Mouse (Mus musculus) myocyte (in vitro differentiated cells): ENCODE data around the gene F8.

Source experiments
- CEBPB ChIP-seq: IDR thresholded peaks from 2 replicates; pipeline ENCODE4 v1.6.1; 2011; ENCODE audit warnings: mild to moderate bottlenecking, moderate library complexity; ENCODE audit not compliant: poor library complexity, insufficient read depth, severe bottlenecking
- E2F4 ChIP-seq: IDR thresholded peaks from one replicate; pipeline ENCODE4 v1.6.1; 2011; ENCODE audit warnings: mild to moderate bottlenecking, control low read depth, moderate library complexity; ENCODE audit not compliant: insufficient read depth
- MAX ChIP-seq: IDR thresholded peaks from one replicate; pipeline ENCODE4 v1.6.1; 2011; ENCODE audit warnings: low read depth, mild to moderate bottlenecking, control low read depth
- MYOD1 ChIP-seq, 3 experiments: IDR thresholded peaks; one replicate each; pipeline ENCODE4 v1.6.1; 2011; ENCODE audit warnings: control low read depth in 2 of 3, low read depth in 2 of 3, mild to moderate bottlenecking in 2 of 3, moderate library complexity in 1 of 3; ENCODE audit not compliant: insufficient read length in 2 of 3, control insufficient read depth in 1 of 3
- MYOG ChIP-seq, 3 experiments: IDR thresholded peaks; one replicate each; pipeline ENCODE4 v1.6.1; 2011; ENCODE audit warnings: control low read depth in 2 of 3, low read depth in 2 of 3, mild to moderate bottlenecking in 2 of 3; ENCODE audit not compliant: insufficient read length in 2 of 3, control insufficient read depth in 1 of 3, insufficient read depth in 1 of 3
- POLR2A ChIP-seq: IDR thresholded peaks from one replicate; pipeline ENCODE4 v1.6.1; 2011; ENCODE audit warnings: low read depth, mild to moderate bottlenecking, control low read depth, moderate library complexity; ENCODE audit not compliant: insufficient read length
- POLR2AphosphoS2 ChIP-seq: IDR thresholded peaks from one replicate; pipeline ENCODE4 v1.6.1; 2011; ENCODE audit warnings: low read depth, control low read depth; ENCODE audit not compliant: insufficient read length
- REST ChIP-seq: IDR thresholded peaks from one replicate; pipeline ENCODE4 v1.6.1; 2011; ENCODE audit warnings: mild to moderate bottlenecking, control low read depth, moderate library complexity; ENCODE audit not compliant: insufficient read depth, insufficient read length
- SRF ChIP-seq: IDR thresholded peaks from one replicate; pipeline ENCODE4 v1.6.1; 2011; ENCODE audit warnings: low read depth; ENCODE audit not compliant: control insufficient read depth, insufficient read length
- TCF12 ChIP-seq: IDR thresholded peaks from one replicate; pipeline ENCODE4 v1.6.1; 2011; ENCODE audit warnings: mild to moderate bottlenecking, control low read depth; ENCODE audit not compliant: poor library complexity, insufficient read depth, severe bottlenecking
- TCF3 ChIP-seq: IDR thresholded peaks from one replicate; pipeline ENCODE4 v1.6.1; 2011; ENCODE audit warnings: low read depth, control low read depth; ENCODE audit not compliant: insufficient read length
- USF1 ChIP-seq: IDR thresholded peaks from one replicate; pipeline ENCODE4 v1.6.1; 2011; ENCODE audit warnings: low read depth, mild to moderate bottlenecking, control low read depth, moderate library complexity

DNA sequence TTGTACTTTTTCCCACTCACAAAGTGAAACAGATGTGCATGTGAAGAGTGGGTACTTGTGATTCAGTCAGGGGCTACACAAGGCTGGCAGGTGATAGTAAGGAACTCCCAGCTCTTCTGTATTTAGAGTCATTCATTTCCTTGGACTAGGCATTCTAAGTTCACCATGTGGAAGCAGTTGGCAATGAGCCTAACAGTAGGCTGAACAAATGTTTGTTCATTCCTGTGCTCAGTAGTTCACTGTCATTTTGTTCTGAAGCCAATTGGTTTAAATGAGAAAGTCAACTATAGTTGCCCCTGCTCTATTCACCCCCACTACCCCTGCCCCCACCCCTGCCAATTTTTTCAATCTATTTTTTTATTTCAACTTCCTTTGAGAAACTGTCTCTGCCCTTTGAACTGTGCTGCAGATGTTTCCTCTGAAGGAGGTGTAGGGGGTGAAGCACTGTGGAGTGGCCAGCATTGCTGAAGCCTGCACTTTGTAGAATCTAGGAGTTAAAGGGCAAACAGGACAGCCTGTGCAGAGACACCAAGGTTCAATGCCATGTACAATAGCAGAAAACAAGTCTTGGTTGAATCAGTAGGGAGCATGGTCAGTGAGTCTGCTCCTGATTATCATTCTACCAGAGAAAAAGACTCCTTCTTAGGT, 254.0 kb downstream of the F8 start:
- TF ChIP-seq MAX (no peak), POLR2AphosphoS2 (no peak), POLR2A (no peak), USF1 (no peak), MYOD1 (IDR thresholded peaks at IDR 0.05; ENCODE audit: control insufficient read depth in 1 of 3, insufficient read length in 2 of 3, low read depth in 2 of 3) (no peak), CEBPB (no peak), MYOG (IDR thresholded peaks at IDR 0.05; ENCODE audit: control insufficient read depth in 1 of 3, insufficient read depth in 1 of 3, insufficient read length in 2 of 3, low read depth in 2 of 3) (no peak), TCF3 (no peak), TCF12 (no peak), E2F4 (no peak), SRF (no peak), REST (no peak)
